Mouse (Mus musculus) right cerebral cortex, adult 18-20 months (tissue): Measurements from ENCODE around the gene Srgap2.
A peak's percentile ranks its signal among the peaks of the same experiment; 100 is the strongest.
"Not testable (repeated sequence)": the region's sequence is repeated elsewhere in the genome, so short reads cannot be mapped to it uniquely, and the experiment has no call there.

Source experiments
- DNase-seq: peaks from one replicate; pipeline ENCODE4 v3.0.0; 2022; ENCODE audit warnings: mixed read lengths

Gene Srgap2

GRCm38 (mm10) chr1:131527281-131528080 is at the start of gene Srgap2, which contains the start of gene Fam72a:
Srgap2 (minus strand) TSS chr1:131527352.
Fam72a (plus strand) TSS chr1:131527903.
- DNase-seq: peak; percentile 98

DNA sequence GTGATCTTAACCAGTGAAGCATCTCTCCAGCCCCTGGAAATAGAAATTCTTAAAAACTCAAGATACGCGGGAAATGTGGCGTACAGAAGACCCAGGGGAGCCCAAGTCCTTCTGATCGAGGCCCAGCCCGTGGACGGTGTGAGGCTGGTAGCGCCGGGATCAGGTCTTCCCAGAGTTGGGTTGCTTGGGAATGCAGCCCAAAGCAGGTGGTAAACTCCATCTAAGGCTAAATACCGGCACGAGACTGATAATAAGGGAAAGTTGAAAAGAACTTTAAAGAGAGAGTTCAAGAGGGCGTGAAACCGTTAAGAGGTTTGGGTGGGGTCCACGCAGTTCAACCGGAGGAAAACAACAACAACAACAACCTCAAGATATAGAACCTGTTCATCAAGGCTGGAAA is 46.6 kb upstream of the Srgap2 start:
- no peak for DNase-seq

DNA sequence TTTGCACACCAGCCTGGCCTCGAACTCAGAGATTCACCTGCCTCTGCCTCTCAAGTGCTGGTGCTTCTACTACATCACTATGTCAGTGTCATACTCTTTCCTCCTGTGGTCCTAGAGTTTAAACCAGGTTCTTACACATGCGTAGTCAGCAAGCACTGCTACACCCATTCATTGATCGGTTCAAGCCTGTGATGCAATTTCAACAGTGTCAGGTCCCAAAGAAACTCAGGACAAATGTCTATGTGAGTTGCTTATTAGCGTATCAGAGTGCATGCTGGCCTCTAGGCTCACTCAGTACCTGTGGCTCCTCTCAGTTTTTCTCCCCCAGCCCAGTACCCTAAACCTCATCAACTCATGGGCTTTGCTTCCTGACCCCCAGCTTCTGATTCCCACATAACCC is 43.2 kb upstream of the Srgap2 start:
- DNase-seq: no peak

GRCm38 (mm10) chr1:131569721-131570120 is 42.6 kb upstream of the Srgap2 start:
- no peak for DNase-seq

DNA sequence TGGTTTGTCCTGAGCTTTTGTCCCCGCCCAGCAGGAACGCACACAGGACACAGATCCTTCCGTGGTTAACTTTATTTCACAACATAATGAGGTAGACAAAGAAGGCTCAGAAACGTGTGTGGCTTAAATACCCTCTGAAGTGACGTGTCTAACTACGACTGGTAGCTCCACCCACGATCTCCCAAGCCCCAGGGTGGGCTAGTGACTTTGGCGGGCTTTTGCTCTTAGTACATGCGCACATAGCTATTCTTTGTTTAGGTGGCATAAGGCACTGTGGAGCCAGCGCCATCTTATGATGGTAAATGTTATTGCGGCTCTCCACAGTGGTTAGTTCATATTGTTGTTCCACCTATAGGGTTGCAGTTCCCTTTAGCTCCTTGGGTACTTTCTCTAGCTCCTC is 38.9 kb upstream of the Srgap2 start:
- not testable (repeated sequence) for DNase-seq

DNA sequence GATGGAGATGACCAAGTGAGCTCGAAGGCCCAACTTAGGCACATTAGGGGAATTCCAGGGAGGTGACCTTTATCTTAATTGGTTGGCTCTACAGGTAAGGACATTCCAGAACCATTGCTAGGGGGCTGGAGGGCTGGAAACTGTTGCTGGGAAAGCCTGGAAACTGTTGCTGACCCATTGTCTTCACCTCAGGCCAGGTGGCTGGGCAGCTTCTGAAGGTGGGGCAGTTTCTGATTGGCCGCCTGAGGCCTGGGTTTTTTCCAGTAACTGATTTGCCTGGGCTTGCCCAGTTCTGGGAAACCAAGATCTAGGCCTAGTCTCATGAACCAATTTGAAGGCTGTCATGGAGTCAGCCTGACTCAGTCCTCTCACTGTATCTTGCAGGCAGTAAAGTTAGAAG is 34.9 kb upstream of the Srgap2 start:
- no peak for DNase-seq

DNA sequence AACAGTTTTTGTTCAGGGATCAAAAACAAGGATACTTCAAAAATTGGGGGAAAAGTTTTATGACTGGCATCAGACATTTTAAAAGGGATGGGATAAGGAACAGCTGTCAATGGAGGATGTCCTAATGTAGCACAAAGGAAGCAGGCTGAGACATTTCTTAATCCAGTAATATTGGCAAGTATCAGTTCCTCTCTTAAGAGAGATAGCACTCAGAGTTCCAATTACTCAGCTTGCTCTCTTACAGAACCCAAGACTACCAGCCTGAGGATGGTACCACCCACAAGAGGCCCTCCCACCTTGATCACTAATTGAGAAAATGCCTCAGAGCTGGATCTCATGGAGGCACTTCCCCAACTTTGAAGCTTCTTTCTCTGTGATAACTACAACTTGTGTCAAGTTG is 33.3 kb upstream of the Srgap2 start:
- DNase-seq: no peak

GRCm38 (mm10) chr1:131555042-131555812 is 28.1 kb upstream of the Srgap2 start:
- peak; percentile 86 for DNase-seq

- no peak for DNase-seq
These were observed 26.3 kb upstream of the Srgap2 start for GRCm38 (mm10) chr1:131553428-131553827.

- no peak for DNase-seq
These were observed 24.8 kb upstream of the Srgap2 start for GRCm38 (mm10) chr1:131551956-131552355.

DNA sequence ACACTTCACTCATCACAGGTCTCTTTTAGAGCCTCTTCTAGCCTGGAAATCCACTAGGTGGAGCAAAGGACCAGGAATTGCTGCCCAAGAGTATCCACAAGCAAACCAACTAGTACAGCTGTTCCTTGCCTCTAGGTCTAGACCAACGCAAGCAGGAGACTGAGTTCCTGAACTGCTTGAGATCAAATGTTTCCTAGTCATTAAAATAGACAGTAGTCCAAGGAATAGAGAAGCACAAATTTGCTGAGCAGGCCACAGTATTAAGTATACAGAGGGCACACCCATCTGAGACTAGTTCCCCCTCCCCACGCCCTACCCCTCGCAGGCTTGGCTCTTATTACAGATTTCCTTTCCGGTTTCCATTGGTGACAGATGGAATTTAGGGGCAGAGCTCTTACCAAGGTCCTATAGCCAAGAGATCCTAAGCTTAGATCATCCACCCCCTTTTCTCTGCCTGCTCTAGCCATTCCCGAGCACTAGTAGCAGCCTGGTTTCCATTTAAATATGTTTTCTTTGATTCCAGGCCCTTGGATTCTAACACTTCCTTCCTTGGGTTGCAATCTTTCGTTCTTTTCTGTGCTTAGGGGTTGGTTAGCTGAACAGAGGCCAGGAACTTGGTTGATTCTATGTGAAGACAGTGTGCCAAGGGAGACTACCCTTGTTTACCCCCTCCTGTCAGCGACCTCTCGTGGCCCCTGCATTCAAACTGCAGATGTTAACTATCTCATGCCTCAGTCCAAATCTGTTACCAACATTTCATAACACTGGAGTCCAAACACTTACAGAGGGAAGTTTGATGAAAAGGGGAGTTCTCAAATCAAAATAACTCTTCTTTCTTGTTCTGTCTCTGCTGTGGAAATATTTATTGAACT is 21.6 kb upstream of the Srgap2 start:
- peak; percentile 59 for DNase-seq

GRCm38 (mm10) chr1:131546798-131547690 is 19.9 kb upstream of the Srgap2 start:
- DNase-seq: peak; percentile 18

GRCm38 (mm10) chr1:131543886-131544565 is 16.9 kb upstream of the Srgap2 start:
- DNase-seq: no peak

DNA sequence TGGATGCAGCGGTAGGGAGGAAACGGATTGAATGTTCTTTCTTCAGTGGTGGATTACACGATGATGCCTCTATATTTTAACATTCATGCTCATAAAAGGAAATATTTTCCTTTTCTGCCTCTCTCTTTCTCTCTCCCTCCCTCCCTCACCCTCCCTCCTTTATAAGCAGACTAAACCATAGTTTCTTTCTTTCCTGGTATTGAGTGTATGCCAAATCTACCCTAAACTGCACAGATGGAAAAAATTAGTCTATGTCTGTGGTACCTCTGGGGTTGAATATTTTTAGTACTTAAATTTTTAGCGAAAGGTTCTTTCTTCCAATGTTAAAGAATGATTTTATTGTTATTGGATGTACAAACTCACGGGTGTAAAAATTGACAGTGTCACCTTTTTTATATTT is 14.8 kb upstream of the Srgap2 start:
- no peak for DNase-seq

- DNase-seq: no peak
These were observed 14.3 kb upstream of the Srgap2 start for GRCm38 (mm10) chr1:131541431-131541830.

GRCm38 (mm10) chr1:131540795-131541194 is 13.6 kb upstream of the Srgap2 start:
- DNase-seq: no peak

GRCm38 (mm10) chr1:131539771-131540170 is 12.6 kb upstream of the Srgap2 start:
- no peak for DNase-seq

DNA sequence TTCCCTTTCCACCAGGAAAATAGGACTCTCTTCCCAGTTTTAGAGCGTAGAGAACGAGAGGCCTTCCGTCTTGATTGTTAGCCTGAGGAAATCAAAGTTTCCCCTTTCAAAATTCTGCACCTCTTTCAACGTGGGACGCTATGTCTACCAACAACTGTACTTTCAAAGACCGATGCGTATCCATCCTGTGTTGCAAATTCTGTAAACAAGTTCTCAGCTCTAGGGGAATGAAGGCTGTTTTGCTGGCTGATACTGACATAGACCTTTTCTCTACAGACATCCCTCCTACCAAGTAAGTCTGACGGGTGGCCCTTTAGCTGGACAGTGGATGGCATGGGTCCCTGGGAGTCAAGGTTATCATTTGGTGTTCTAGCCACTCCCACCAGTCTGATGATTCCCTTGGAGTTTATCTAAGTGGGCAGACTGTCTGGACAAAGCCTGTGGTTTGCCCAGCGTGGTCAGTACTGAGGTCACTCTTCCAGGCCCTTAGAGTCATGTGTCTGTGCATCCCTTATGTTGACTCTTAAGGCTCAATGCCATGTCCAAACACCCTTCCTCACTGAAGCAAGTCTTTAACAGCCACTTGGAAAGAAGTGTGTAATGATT is 1.5 kb upstream of the Srgap2 start:
- no peak for DNase-seq

GRCm38 (mm10) chr1:131528081-131528507 is 942 bp upstream of the Srgap2 start:
- peak; percentile 52 for DNase-seq

- peak; percentile 63 for DNase-seq
These were observed 531 bp downstream of the Srgap2 start for GRCm38 (mm10) chr1:131526371-131527270.
